Comparison of ENCODE assay signal across 8 mouse cellular contexts in the genomic region with DNA sequence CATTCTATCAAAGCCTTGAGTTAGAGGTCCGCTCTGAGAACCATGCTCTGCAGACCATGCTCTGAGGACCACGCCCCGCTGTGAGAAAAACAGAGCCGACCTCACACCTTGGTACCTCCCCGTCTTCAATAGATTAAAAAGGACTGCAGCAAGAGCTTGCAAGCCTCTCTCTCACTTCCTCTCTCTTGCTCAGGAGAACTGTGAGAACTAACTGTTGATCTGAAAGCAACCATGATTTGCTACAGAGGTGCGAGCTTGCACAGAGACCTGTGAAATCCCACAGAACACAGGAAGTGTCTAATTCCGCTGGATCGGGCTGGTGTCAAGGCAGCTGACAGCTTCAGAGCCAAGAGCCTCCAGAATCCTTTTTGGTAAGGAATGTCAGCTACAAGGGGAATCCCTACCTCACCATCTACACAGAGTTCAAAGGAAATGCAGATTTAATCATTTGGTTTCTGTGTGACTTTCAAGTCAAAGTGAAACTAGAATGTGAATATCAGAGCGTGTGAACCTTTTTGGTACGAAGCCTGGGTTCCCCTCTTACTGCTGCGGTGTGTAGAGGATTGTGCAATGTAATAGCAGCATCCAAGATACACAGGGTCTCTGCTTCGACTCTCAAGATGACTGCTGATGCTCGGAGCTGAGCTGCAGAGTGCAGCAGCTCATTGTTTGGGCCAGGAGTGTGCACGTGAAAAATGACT.
A peak's percentile ranks its signal among the peaks of the same experiment; 100 is the strongest.
DNase-seq lines count a peak whose midpoint lies in the region; ATAC-seq lines count a peak whose summit lies in the region.

No protein-coding gene starts in this region.

- peak overlapping the region; percentile 55 for H3K4me2 ChIP-seq in liver, embryonic 13.5 days
- no peak overlapping the region for H3K4me2 ChIP-seq in forebrain, embryonic 11.5 days (ENCODE audit: low read depth, low read length, severe bottlenecking)

- H3K4me1 ChIP-seq in brown adipose tissue, adult 24 weeks (ENCODE audit: control insufficient read depth, insufficient read depth, insufficient read length, low read length) = peaks cover 3% of the 10 kb centered on the region; the same call in 1 of the 2 replicates
- H3K4me1 ChIP-seq in liver, embryonic 13.5 days (replicated peaks) = peaks cover 12% of the 10 kb centered on the region
- peaks cover 5% of the 10 kb centered on the region for H3K4me1 ChIP-seq in forebrain, embryonic 11.5 days (replicated peaks; ENCODE audit: control insufficient read depth, insufficient read depth, low read length)

- WGBS in liver, embryonic 13.5 days (ENCODE audit: insufficient replicate concordance) = 36% methylated on average over 14 of the region's 14 CpGs
- 88% methylated on average over 14 of the region's 14 CpGs for WGBS in forebrain, embryonic 11.5 days

- H3K27ac ChIP-seq in brown adipose tissue, adult 24 weeks (replicated peaks; ENCODE audit: low read depth, low read length) = no peak overlapping the region
- H3K27ac ChIP-seq in liver, embryonic 13.5 days = no peak overlapping the region
- H3K27ac ChIP-seq in forebrain, embryonic 11.5 days (ENCODE audit: low read depth, low read length) = no peak overlapping the region

- H3K4me3 ChIP-seq in brown adipose tissue, adult 24 weeks (ENCODE audit: insufficient read depth, low read depth, low read length) = peak overlapping the region; percentile 53
- H3K4me3 ChIP-seq in liver, embryonic 13.5 days (replicated peaks) = peak overlapping the region; percentile 31
- H3K4me3 ChIP-seq in forebrain, embryonic 11.5 days (ENCODE audit: low read depth, low read length) = no peak overlapping the region

- no peak for ATAC-seq in liver, embryonic 13.5 days (ENCODE audit: low read depth)
- ATAC-seq in forebrain, embryonic 11.5 days (replicated peaks; ENCODE audit: low FRiP score) = no peak

- no peaks in the 10 kb centered on the region for H3K36me3 ChIP-seq in liver, embryonic 13.5 days
- no peaks in the 10 kb centered on the region for H3K36me3 ChIP-seq in forebrain, embryonic 11.5 days (ENCODE audit: control insufficient read depth, insufficient read depth, low read length)

- intact Hi-C loops in heart, postnatal 14 days (cut with DNase I) = loop anchor here (5.0 kb wide), 1 partner anchor 91 kb away; no protein-coding TSS in a partner anchor
- intact Hi-C loops in gastrocnemius, postnatal 14 days (cut with DNase I; ENCODE audit: low total_unique reads) = no loop called here

- H3K9ac ChIP-seq in liver, embryonic 13.5 days = peak overlapping the region; percentile 6; the same call in 1 of the 2 replicates
- H3K9ac ChIP-seq in forebrain, embryonic 11.5 days (ENCODE audit: low read length) = no peak overlapping the region

- H3K9me3 ChIP-seq in liver, embryonic 13.5 days (replicated peaks) = no peaks in the 10 kb centered on the region
- no peaks in the 10 kb centered on the region; the same call in 1 of the 2 replicates for H3K9me3 ChIP-seq in forebrain, embryonic 11.5 days (ENCODE audit: control insufficient read depth, low read length)

- peak; percentile 92 for DNase-seq in heart, adult 11 months
- no peak for DNase-seq in heart, postnatal 14 days
- DNase-seq in liver, embryonic 13.5 days = no peak
- peak; percentile 35 to 56 for DNase-seq in spleen, postnatal 14 days (ENCODE audit: low spot score in 2 of 2)
- DNase-seq in urinary bladder, postnatal 10 days (ENCODE audit: low spot score) = no peak
- no peak for DNase-seq in gastrocnemius, postnatal 14 days
- no peak for DNase-seq in forebrain, embryonic 11.5 days (ENCODE audit: low spot score)

- H3K27me3 ChIP-seq in liver, embryonic 13.5 days = no peaks in the 10 kb centered on the region
- H3K27me3 ChIP-seq in forebrain, embryonic 11.5 days (ENCODE audit: control insufficient read depth, insufficient read depth, low read length) = no peaks in the 10 kb centered on the region

Comparison
In these comparisons a context has a peak if more than half of its experiments do, and no peak if none do; other contexts are left out.
1. DNase-seq: peak in heart, adult 11 months (single experiment) and spleen, postnatal 14 days (2 of 2); none in heart, postnatal 14 days (0 of 2), liver, embryonic 13.5 days (single experiment), urinary bladder, postnatal 10 days (single experiment), gastrocnemius, postnatal 14 days (single experiment) and forebrain, embryonic 11.5 days (single experiment).